Mouse (Mus musculus) fat pad, adult 2 months (tissue): ENCODE measurements around the gene Ptrh2.

ENCODE experiments used
- DNase-seq: peaks from one replicate; pipeline ENCODE4 v3.0.0-alpha.2; 2011; ENCODE audit warnings: low read depth, low spot score; ENCODE audit errors: extremely low read depth

Gene Ptrh2

GRCm38 (mm10) chr11:86683395-86684125 is at the start of gene Ptrh2, which contains the start of gene Vmp1:
Gene Ptrh2 (plus strand): TSS chr11:86683985.
Gene Vmp1 (minus strand): TSS chr11:86683836.
- DNase-seq = peak; percentile 83

GRCm38 (mm10) chr11:86634396-86634795 is 49.4 kb upstream of the Ptrh2 start:
- DNase-seq = no peak

- DNase-seq = no peak
These were observed 46.1 kb upstream of the Ptrh2 start for GRCm38 (mm10) chr11:86637697-86638096.

- DNase-seq = no peak
These were observed 42.1 kb upstream of the Ptrh2 start for GRCm38 (mm10) chr11:86641714-86642113.

GRCm38 (mm10) chr11:86644553-86644952 is 39.2 kb upstream of the Ptrh2 start:
- DNase-seq = no peak

- DNase-seq = no peak
These were observed 37.5 kb upstream of the Ptrh2 start for GRCm38 (mm10) chr11:86646136-86646834.

- no peak for DNase-seq
These were observed 36.8 kb upstream of the Ptrh2 start for GRCm38 (mm10) chr11:86646885-86647459.

- DNase-seq = no peak
These were observed 35.9 kb upstream of the Ptrh2 start for GRCm38 (mm10) chr11:86647706-86648447.

- no peak for DNase-seq
These were observed 34.2 kb upstream of the Ptrh2 start for GRCm38 (mm10) chr11:86649542-86649941.

GRCm38 (mm10) chr11:86650676-86651075 is 33.1 kb upstream of the Ptrh2 start:
- no peak for DNase-seq

GRCm38 (mm10) chr11:86652578-86652979 is 31.2 kb upstream of the Ptrh2 start:
- DNase-seq = no peak

- no peak for DNase-seq
These were observed 30.3 kb upstream of the Ptrh2 start for GRCm38 (mm10) chr11:86653446-86653845.

- no peak for DNase-seq
These were observed 29.7 kb upstream of the Ptrh2 start for GRCm38 (mm10) chr11:86654096-86654495.

- no peak for DNase-seq
These were observed 28.1 kb upstream of the Ptrh2 start for GRCm38 (mm10) chr11:86655671-86656070.

- DNase-seq = no peak
These were observed 26.8 kb upstream of the Ptrh2 start for GRCm38 (mm10) chr11:86656849-86657567.

GRCm38 (mm10) chr11:86657863-86658262 is 25.9 kb upstream of the Ptrh2 start:
- no peak for DNase-seq

GRCm38 (mm10) chr11:86662986-86663895 is 20.5 kb upstream of the Ptrh2 start:
- no peak for DNase-seq

- no peak for DNase-seq
These were observed 19.8 kb upstream of the Ptrh2 start for GRCm38 (mm10) chr11:86663977-86664376.

GRCm38 (mm10) chr11:86664406-86664805 is 19.4 kb upstream of the Ptrh2 start:
- no peak for DNase-seq

GRCm38 (mm10) chr11:86667553-86667952 is 16.2 kb upstream of the Ptrh2 start:
- no peak for DNase-seq
